Mouse (Mus musculus) CH12.LX (cell line): Measurements from ENCODE around the gene Sidt1. TPM values are rescaled to one million over a fixed set of nuclear protein-coding genes. Genes with fewer than 3 reads are reported as not detected.

Source experiments
- DNase-seq: peaks from one replicate; pipeline ENCODE4 v3.0.0-alpha.2; 2013; ENCODE audit errors: extremely low read depth
- H3K27ac ChIP-seq: 2 replicates; pipeline ENCODE4 v1.5.1; 2012; ENCODE audit warnings: low read depth, mild to moderate bottlenecking, control low read depth, moderate library complexity; ENCODE audit not compliant: insufficient read depth
- H3K27me3 ChIP-seq: replicated peaks from 2 replicates; pipeline ENCODE3; 2012; ENCODE audit warnings: inconsistent platforms
- H3K36me3 ChIP-seq, 2 experiments: replicated peaks in 1 of 2; 2 replicates each; pipeline versions ENCODE3 to v1.6.1; 2012; ENCODE audit warnings: inconsistent platforms in 1 of 2, low read length in 1 of 2, mild to moderate bottlenecking in 1 of 2, mixed read lengths in 1 of 2, moderate library complexity in 1 of 2; ENCODE audit not compliant: control insufficient read depth in 1 of 2, insufficient read depth in 1 of 2
- H3K4me1 ChIP-seq, 2 experiments: 2 replicates each; pipeline ENCODE4 v1.6.1; 2012; ENCODE audit warnings: inconsistent platforms in 1 of 2, moderate library complexity in 1 of 2; ENCODE audit not compliant: insufficient read depth in 2 of 2, control insufficient read depth in 1 of 2
- H3K4me2 ChIP-seq: 2 replicates; pipeline ENCODE4 v1.6.1; 2012; ENCODE audit warnings: low read depth, mild to moderate bottlenecking, control low read depth; ENCODE audit not compliant: poor library complexity, insufficient read depth, severe bottlenecking
- H3K4me3 ChIP-seq, 3 experiments: fragments of 150-350 bp in 1 of 3; sonication (generic) in 1 of 3; replicated peaks in 1 of 3; 2 replicates each; pipeline versions ENCODE3 to v1.5.1; 2011 to 2012; ENCODE audit warnings: low read depth in 2 of 3, low read length in 2 of 3, mild to moderate bottlenecking in 2 of 3, moderate library complexity in 2 of 3, control low read depth in 1 of 3, improper control_type of control experiment in 1 of 3, inconsistent platforms in 1 of 3, mixed read lengths in 1 of 3; ENCODE audit not compliant: poor library complexity in 1 of 3
- H3K79me2 ChIP-seq: replicated peaks from 2 replicates; pipeline ENCODE4 v1.6.1; 2012; ENCODE audit warnings: mild to moderate bottlenecking, moderate library complexity; ENCODE audit not compliant: control insufficient read depth, poor library complexity, insufficient read depth, severe bottlenecking; ENCODE audit errors: extremely low read depth
- H3K9ac ChIP-seq: 2 replicates; pipeline ENCODE4 v1.6.1; 2012; ENCODE audit warnings: low read depth, mild to moderate bottlenecking, control low read depth, moderate library complexity; ENCODE audit not compliant: insufficient read depth
- H3K9me3 ChIP-seq: replicated peaks from 2 replicates; pipeline ENCODE3; 2012; ENCODE audit warnings: low read length, inconsistent platforms, mixed read lengths
- BHLHE40 ChIP-seq: IDR thresholded peaks from 2 replicates; pipeline ENCODE4 v1.6.1; 2011; ENCODE audit warnings: mild to moderate bottlenecking, low read depth, low read length, improper control_type of control experiment
- CHD2 ChIP-seq: IDR thresholded peaks from 2 replicates; pipeline ENCODE4 v1.6.1; 2011; ENCODE audit warnings: low read length, improper control_type of control experiment
- E2F4 ChIP-seq: IDR thresholded peaks from 2 replicates; pipeline ENCODE4 v1.6.1; 2011; ENCODE audit warnings: low read depth, low read length, improper control_type of control experiment; ENCODE audit not compliant: insufficient replicate concordance
- ELF1 ChIP-seq: IDR thresholded peaks from 2 replicates; pipeline ENCODE4 v1.6.1; 2014; ENCODE audit warnings: low read depth, mild to moderate bottlenecking, inconsistent platforms, low read length, improper control_type of control experiment
- ETS1 ChIP-seq: conservative IDR thresholded peaks from 2 replicates; pipeline ENCODE4 v1.6.1; 2012; ENCODE audit warnings: low read depth, mild to moderate bottlenecking, inconsistent platforms, low read length, improper control_type of control experiment, moderate library complexity
- GABPA ChIP-seq: IDR thresholded peaks from 2 replicates; pipeline ENCODE4 v1.6.1; 2012; ENCODE audit warnings: low read depth, low read length, improper control_type of control experiment, inconsistent platforms; ENCODE audit not compliant: insufficient replicate concordance
- KAT2A ChIP-seq: IDR thresholded peaks from 2 replicates; pipeline ENCODE4 v1.6.1; 2012; ENCODE audit warnings: low read length, improper control_type of control experiment, inconsistent platforms; ENCODE audit not compliant: insufficient replicate concordance
- MAZ ChIP-seq: IDR thresholded peaks from 2 replicates; pipeline ENCODE4 v1.6.1; 2012; ENCODE audit warnings: low read depth, mild to moderate bottlenecking, inconsistent platforms, low read length, improper control_type of control experiment, moderate library complexity
- NRF1 ChIP-seq: IDR thresholded peaks from 2 replicates; pipeline ENCODE4 v1.6.1; 2014; ENCODE audit warnings: low read depth, mild to moderate bottlenecking, inconsistent platforms, low read length, improper control_type of control experiment, moderate library complexity
- PAX5 ChIP-seq: IDR thresholded peaks from 2 replicates; pipeline ENCODE4 v1.6.1; 2012; ENCODE audit warnings: low read length, inconsistent platforms, mixed read lengths
- RCOR1 ChIP-seq: conservative IDR thresholded peaks from 2 replicates; pipeline ENCODE4 v1.6.1; 2012; ENCODE audit warnings: low read depth, mild to moderate bottlenecking, inconsistent platforms, low read length, improper control_type of control experiment
- SIN3A ChIP-seq: IDR thresholded peaks from 2 replicates; pipeline ENCODE4 v1.6.1; 2012; ENCODE audit warnings: low read length, improper control_type of control experiment, inconsistent platforms
- SMC3 ChIP-seq: IDR thresholded peaks from 2 replicates; pipeline ENCODE4 v1.6.1; 2011; ENCODE audit warnings: low read depth, low read length, improper control_type of control experiment
- TBP ChIP-seq: conservative IDR thresholded peaks from 2 replicates; pipeline ENCODE4 v1.6.1; 2011; ENCODE audit warnings: low read depth, low read length, improper control_type of control experiment
- UBTF ChIP-seq: IDR thresholded peaks from 2 replicates; pipeline ENCODE4 v1.6.1; 2012; ENCODE audit warnings: low read depth, mild to moderate bottlenecking, inconsistent platforms, low read length, improper control_type of control experiment, moderate library complexity
- USF1 ChIP-seq: IDR thresholded peaks from 2 replicates; pipeline ENCODE4 v1.6.1; 2014; ENCODE audit warnings: low read depth, mild to moderate bottlenecking, inconsistent platforms, low read length, improper control_type of control experiment
- ZMIZ1 ChIP-seq: IDR thresholded peaks from 2 replicates; pipeline ENCODE4 v1.6.1; 2012; ENCODE audit warnings: low read depth, mild to moderate bottlenecking, inconsistent platforms, low read length, improper control_type of control experiment
- dilution Hi-C: fragments of 300-500 bp; cut with MboI; formaldehyde crosslinking; loops from 2 replicates; pipeline ENCODE4 v1.14.3; 2020; ENCODE audit warnings: low sequenced_read_pairs; ENCODE audit not compliant: extremely low pct_unique_long_range_greater_than_20kb, extremely low pct_ligation_motif_present
- in situ Hi-C: fragments of 300-500 bp; cut with MboI; formaldehyde crosslinking; loops from 3 replicates; pipeline ENCODE4 v1.14.3; 2019; ENCODE audit warnings: low sequenced_read_pairs, low pct_ligation_motif_present, low pct_unique_long_range_greater_than_20kb, mixed read lengths
- polyA plus RNA-seq: library from polyadenylated mRNA; unstranded; fragments of >175 nt; gene quantifications from 2 replicates; pipeline ENCODE4 v1.2.1, GENCODE M21; 2012; ENCODE audit warnings: low read depth; ENCODE audit not compliant: insufficient read length
- total RNA-seq, 2 experiments: library from RNA; depleted of rRNA; stranded (reverse); fragments of 300-350 nt in 1 of 2; fragments of >200 nt in 1 of 2; gene quantifications; 2 replicates each; pipeline ENCODE4 v1.2.3; 2012 to 2014

Sidt1 gene
- total and polyA plus RNA-seq, 3 experiments = not detected

GRCm38 (mm10) chr16:44240406-44240805, 92.6 kb downstream of the Sidt1 start:
- peaks cover 3% of the 10 kb centered on the region for H3K9me3 ChIP-seq
- peak; percentile 46 for TF ChIP-seq BHLHE40
- TF ChIP-seq RCOR1 = no peak
- TF ChIP-seq GABPA = no peak
- H3K9ac ChIP-seq = no peak overlapping the region
- DNase-seq = no peak
- no peaks in the 10 kb centered on the region for H3K36me3 ChIP-seq
- H3K4me1 ChIP-seq = peaks cover 7 to 18% of the 10 kb centered on the region in 2 experiments
- in situ Hi-C loops (no loop called here), dilution Hi-C loops (no loop called here)
- no peaks in the 10 kb centered on the region for H3K79me2 ChIP-seq
- H3K27me3 ChIP-seq = no peaks in the 10 kb centered on the region
- H3K27ac ChIP-seq = no peak overlapping the region
- H3K4me2 ChIP-seq = no peak overlapping the region
- H3K4me3 ChIP-seq = no peak overlapping the region

GRCm38 (mm10) chr16:44238835-44239263, 94.1 kb downstream of the Sidt1 start:
- Histone ChIP-seq H3K9me3 (no peaks in the 10 kb centered on the region), H3K79me2 (no peaks in the 10 kb centered on the region), H3K9ac (no peak overlapping the region), H3K27ac (no peak overlapping the region), H3K27me3 (no peaks in the 10 kb centered on the region), H3K4me2 (no peak overlapping the region), H3K4me1 (peaks cover 4 to 18% of the 10 kb centered on the region in 2 experiments), H3K36me3 (no peaks in the 10 kb centered on the region), H3K4me3 (no peak overlapping the region)
- TF ChIP-seq KAT2A (no peak), SIN3A (no peak), SMC3 (no peak), RCOR1 (no peak), CHD2 (no peak), USF1 (no peak)
- in situ Hi-C loops (no loop called here), dilution Hi-C loops (no loop called here)
- no peak for DNase-seq

GRCm38 (mm10) chr16:44237836-44238235, 95.2 kb downstream of the Sidt1 start:
- Histone ChIP-seq H3K27me3 (no peaks in the 10 kb centered on the region), H3K27ac (no peak overlapping the region), H3K9ac (no peak overlapping the region), H3K79me2 (no peaks in the 10 kb centered on the region), H3K36me3 (no peaks in the 10 kb centered on the region), H3K4me1 (peaks cover 4 to 14% of the 10 kb centered on the region in 2 experiments), H3K4me2 (no peak overlapping the region), H3K9me3 (no peaks in the 10 kb centered on the region), H3K4me3 (no peak overlapping the region)
- dilution Hi-C loops = no loop called here
- TF ChIP-seq PAX5 (no peak), NRF1 (no peak), BHLHE40 (no peak), ZMIZ1 (no peak), MAZ (no peak), E2F4 (no peak), UBTF (no peak), TBP (no peak), USF1 (no peak), ELF1 (no peak), RCOR1 (no peak), ETS1 (no peak)
- DNase-seq = no peak
- in situ Hi-C loops = no loop called here
